In genomic region chr17:25411251-25411650, GRCm38 (mm10) we compare ENCODE assay signal across 11 mouse cellular contexts. TPM values are rescaled to one million over a fixed set of nuclear protein-coding genes. Genes with fewer than 3 reads are reported as not detected.
DNase-seq lines count a peak whose midpoint lies in the region; ATAC-seq and TF ChIP-seq lines count a peak whose summit lies in the region.
"Had no signal": no experiment of that assay in that cellular context is flagged by ENCODE, and none has a peak within 500 bp of the region (broad histone marks: within the 10 kb centered on the region; RNA-seq: fewer than 3 reads in every experiment).

No protein-coding gene starts in this region.

- no peak for DNase-seq in hindbrain, embryonic 10.5 days (ENCODE audit: low spot score)
- DNase-seq in embryonic facial prominence, embryonic 10.5 days (ENCODE audit: low spot score) = no peak
- no peak for DNase-seq in layer of hippocampus, adult 9-10 months (ENCODE audit: low spot score)
- no peak for DNase-seq in cerebellum, adult 8-10 months
- DNase-seq: kidney, postnatal 14 days; lung, postnatal 36 days; thymus, adult 18-20 months had no signal

- no peak overlapping the region for H3K4me3 ChIP-seq in hindbrain, embryonic 10.5 days
- no peak overlapping the region for H3K4me3 ChIP-seq in hindbrain, embryonic 16.5 days (ENCODE audit: low read length)
- no peak overlapping the region for H3K4me3 ChIP-seq in embryonic facial prominence, embryonic 10.5 days
- no peak overlapping the region for H3K4me3 ChIP-seq in embryonic fibroblast, embryonic 13.5 days (ENCODE audit: insufficient read depth, low read length)
- H3K4me3 ChIP-seq in midbrain, embryonic 15.5 days = no peak overlapping the region
- H3K4me3 ChIP-seq: liver, embryonic 12.5 days had no signal

- H3K27me3 ChIP-seq in hindbrain, embryonic 10.5 days (ENCODE audit: insufficient read depth, poor library complexity, severe bottlenecking) = no peaks in the 10 kb centered on the region; the same call in 1 of the 2 replicates
- no peaks in the 10 kb centered on the region for H3K27me3 ChIP-seq in hindbrain, embryonic 16.5 days (replicated peaks; ENCODE audit: control insufficient read depth, insufficient read depth, low read length)
- H3K27me3 ChIP-seq in embryonic facial prominence, embryonic 10.5 days (replicated peaks; ENCODE audit: low read depth, poor library complexity, severe bottlenecking) = peaks cover 13% of the 10 kb centered on the region; the same call in 1 of the 2 replicates
- H3K27me3 ChIP-seq in midbrain, embryonic 15.5 days (replicated peaks) = no peaks in the 10 kb centered on the region

- H3K9ac ChIP-seq in hindbrain, embryonic 16.5 days (ENCODE audit: low read depth, low read length) = no peak overlapping the region
- no peak overlapping the region for H3K9ac ChIP-seq in midbrain, embryonic 15.5 days
- H3K9ac ChIP-seq: liver, embryonic 12.5 days had no signal

- no peak for TF ChIP-seq CTCF in embryonic fibroblast, embryonic 13.5 days (IDR thresholded peaks at IDR 0.05; ENCODE audit: borderline replicate concordance, insufficient read depth, low read length)

- TF ChIP-seq POLR2A in embryonic fibroblast, embryonic 13.5 days (IDR thresholded peaks at IDR 0.05; ENCODE audit: low read depth, low read length) = no peak

- H3K27ac ChIP-seq in hindbrain, embryonic 10.5 days = peak overlapping the region; percentile 9; the same call in 1 of the 2 replicates
- no peak overlapping the region; the same call in 1 of the 2 replicates for H3K27ac ChIP-seq in hindbrain, embryonic 16.5 days (ENCODE audit: low read depth, low read length)
- H3K27ac ChIP-seq in embryonic facial prominence, embryonic 10.5 days (replicated peaks) = 0 out of 2 replicates have a peak overlapping the region, but pooled peaks have one; percentile 4
- H3K27ac ChIP-seq in embryonic fibroblast, embryonic 13.5 days (ENCODE audit: insufficient read depth, low read length) = peak overlapping the region; percentile 32
- H3K27ac ChIP-seq in midbrain, embryonic 15.5 days = peak overlapping the region; percentile 54
- H3K27ac ChIP-seq: liver, embryonic 12.5 days had no signal

- no peaks in the 10 kb centered on the region for H3K9me3 ChIP-seq in hindbrain, embryonic 10.5 days
- H3K9me3 ChIP-seq in hindbrain, embryonic 16.5 days (ENCODE audit: control insufficient read depth, low read length) = no peaks in the 10 kb centered on the region
- H3K9me3 ChIP-seq in embryonic facial prominence, embryonic 10.5 days = no peaks in the 10 kb centered on the region
- no peaks in the 10 kb centered on the region for H3K9me3 ChIP-seq in midbrain, embryonic 15.5 days
- H3K9me3 ChIP-seq: liver, embryonic 12.5 days had no signal

- H3K4me1 ChIP-seq in hindbrain, embryonic 10.5 days (replicated peaks) = peaks cover 79% of the 10 kb centered on the region
- H3K4me1 ChIP-seq in hindbrain, embryonic 16.5 days (ENCODE audit: control insufficient read depth, insufficient read depth, low read depth, low read length) = peaks cover 52% of the 10 kb centered on the region
- peaks cover 70% of the 10 kb centered on the region for H3K4me1 ChIP-seq in embryonic facial prominence, embryonic 10.5 days
- H3K4me1 ChIP-seq in embryonic fibroblast, embryonic 13.5 days (ENCODE audit: control insufficient read depth, insufficient read depth, low read length) = peaks cover 16% of the 10 kb centered on the region; the same call in 1 of the 2 replicates
- H3K4me1 ChIP-seq in midbrain, embryonic 15.5 days = peaks cover 70% of the 10 kb centered on the region

- no peaks in the 10 kb centered on the region for H3K36me3 ChIP-seq in hindbrain, embryonic 10.5 days
- no peaks in the 10 kb centered on the region for H3K36me3 ChIP-seq in hindbrain, embryonic 16.5 days (ENCODE audit: control insufficient read depth, insufficient read depth, low read length)
- H3K36me3 ChIP-seq in embryonic facial prominence, embryonic 10.5 days (replicated peaks) = no peaks in the 10 kb centered on the region
- no peaks in the 10 kb centered on the region for H3K36me3 ChIP-seq in midbrain, embryonic 15.5 days (replicated peaks)
- H3K36me3 ChIP-seq: liver, embryonic 12.5 days had no signal

- no peak overlapping the region for H3K4me2 ChIP-seq in hindbrain, embryonic 16.5 days (ENCODE audit: low read length)
- H3K4me2 ChIP-seq in midbrain, embryonic 15.5 days = no peak overlapping the region
- H3K4me2 ChIP-seq: liver, embryonic 12.5 days had no signal

- WGBS in hindbrain, embryonic 10.5 days = 76% methylated on average over 4 of the region's 4 CpGs
- WGBS in hindbrain, embryonic 16.5 days = 59% methylated on average over 4 of the region's 4 CpGs
- WGBS in embryonic facial prominence, embryonic 10.5 days = 71% methylated on average over 4 of the region's 4 CpGs
- WGBS in midbrain, embryonic 15.5 days = 67% methylated on average over 4 of the region's 4 CpGs

- no peak for ATAC-seq in hindbrain, embryonic 16.5 days
- ATAC-seq in midbrain, embryonic 15.5 days (replicated peaks) = no peak
- ATAC-seq: liver, embryonic 12.5 days had no signal

RNA-seq across cellular contexts. Expression of gene Cacna1h, which starts 22.3 kb away (rescaled TPM):
- polyA plus RNA-seq in hindbrain, embryonic 10.5 days (2016; fragmentation: Nextera tagmentation; extraction: Ambion mirVana) = 3.9 and 6.8 TPM in 2 replicates
- 5.9 and 6.2 TPM in 2 replicates for polyA plus RNA-seq in hindbrain, embryonic 16.5 days (2015; fragmentation: Nextera tagmentation; extraction: Ambion mirVana)
- polyA plus RNA-seq in embryonic facial prominence, embryonic 10.5 days (2016; fragmentation: Nextera tagmentation; extraction: Ambion mirVana) = 2.9 and 3.3 TPM in 2 replicates
- 10.6 and 12.3 TPM in 2 replicates for polyA plus RNA-seq in embryonic fibroblast, embryonic 13.5 days (2011; ENCODE audit: insufficient read length, low read depth, missing spikeins)
- 14.2 and 15.7 TPM in 2 replicates for polyA plus RNA-seq in midbrain, embryonic 15.5 days (2015; fragmentation: Nextera tagmentation; extraction: Ambion mirVana)

RNA-seq across cellular contexts. Expression of gene Tpsg1, which starts 42.2 kb away (rescaled TPM):
- polyA plus RNA-seq in hindbrain, embryonic 10.5 days (2016; fragmentation: Nextera tagmentation; extraction: Ambion mirVana) = 0.50 TPM in 1 of 2 replicates, not detected in the other
- polyA plus RNA-seq in hindbrain, embryonic 16.5 days (2015; fragmentation: Nextera tagmentation; extraction: Ambion mirVana) = 0.43 and 0.55 TPM in 2 replicates
- polyA plus RNA-seq in embryonic facial prominence, embryonic 10.5 days (2016; fragmentation: Nextera tagmentation; extraction: Ambion mirVana) = not detected in 2 replicates
- polyA plus RNA-seq in embryonic fibroblast, embryonic 13.5 days (2011; ENCODE audit: insufficient read length, low read depth, missing spikeins) = 0.91 TPM in 1 of 2 replicates, not detected in the other
- 0.79 and 0.93 TPM in 2 replicates for polyA plus RNA-seq in midbrain, embryonic 15.5 days (2015; fragmentation: Nextera tagmentation; extraction: Ambion mirVana)

RNA-seq across cellular contexts. Expression of gene Tekt4, which starts 43.2 kb away (rescaled TPM):
- 1.2 and 2.8 TPM in 2 replicates for polyA plus RNA-seq in hindbrain, embryonic 10.5 days (2016; fragmentation: Nextera tagmentation; extraction: Ambion mirVana)
- polyA plus RNA-seq in hindbrain, embryonic 16.5 days (2015; fragmentation: Nextera tagmentation; extraction: Ambion mirVana) = 1.4 and 1.9 TPM in 2 replicates
- polyA plus RNA-seq in embryonic facial prominence, embryonic 10.5 days (2016; fragmentation: Nextera tagmentation; extraction: Ambion mirVana) = 0.33 TPM in 1 of 2 replicates, not detected in the other
- not detected in 2 replicates for polyA plus RNA-seq in embryonic fibroblast, embryonic 13.5 days (2011; ENCODE audit: insufficient read length, low read depth, missing spikeins)
- 1.2 TPM in 2 replicates for polyA plus RNA-seq in midbrain, embryonic 15.5 days (2015; fragmentation: Nextera tagmentation; extraction: Ambion mirVana)
- polyA plus RNA-seq: liver, embryonic 12.5 days had no signal

RNA-seq across cellular contexts. Expression of gene Tpsb2, which starts 45.1 kb away (rescaled TPM):
- polyA plus RNA-seq in hindbrain, embryonic 10.5 days (2016; fragmentation: Nextera tagmentation; extraction: Ambion mirVana) = not detected in 2 replicates
- polyA plus RNA-seq in hindbrain, embryonic 16.5 days (2015; fragmentation: Nextera tagmentation; extraction: Ambion mirVana) = 0.19 and 2.1 TPM in 2 replicates
- not detected in 2 replicates for polyA plus RNA-seq in embryonic facial prominence, embryonic 10.5 days (2016; fragmentation: Nextera tagmentation; extraction: Ambion mirVana)
- not detected in 2 replicates for polyA plus RNA-seq in embryonic fibroblast, embryonic 13.5 days (2011; ENCODE audit: insufficient read length, low read depth, missing spikeins)
- 0.15 and 0.70 TPM in 2 replicates for polyA plus RNA-seq in midbrain, embryonic 15.5 days (2015; fragmentation: Nextera tagmentation; extraction: Ambion mirVana)
- polyA plus RNA-seq: liver, embryonic 12.5 days had no signal
